Comparison of ENCODE assay signal across 8 mouse cellular contexts in genomic region chr14:27335331-27336207, GRCm38 (mm10).
DNase-seq lines count a peak whose midpoint lies in the region; ATAC-seq and TF ChIP-seq lines count a peak whose summit lies in the region.

No protein-coding gene starts in this region.

- peak overlapping the region; percentile 18; the same call in 1 of the 2 replicates for H3K27ac ChIP-seq in bone marrow, adult 2 months (ENCODE audit: control insufficient read depth, insufficient read depth, low read depth, low read length, poor library complexity)
- H3K27ac ChIP-seq in embryonic facial prominence, embryonic 13.5 days, result no peak overlapping the region
- peak overlapping the region; percentile 67 for H3K27ac ChIP-seq in heart, adult 2 months
- 0 out of 2 replicates have a peak overlapping the region, but pooled peaks have one; percentile 6 for H3K27ac ChIP-seq in kidney, adult 2 months (ENCODE audit: insufficient read depth, low read depth, low read length)
- H3K27ac ChIP-seq in limb, embryonic 10.5 days, result peak overlapping the region; percentile 73; the same call in 1 of the 2 replicates
- no peak overlapping the region for H3K27ac ChIP-seq in midbrain, embryonic 11.5 days (ENCODE audit: low read depth, low read length)

- TF ChIP-seq POLR2A in bone marrow, adult 2 months (IDR thresholded peaks at IDR 0.05; ENCODE audit: borderline replicate concordance, control insufficient read depth, low read depth, low read length), result peak; percentile 78
- TF ChIP-seq POLR2A in heart, adult 2 months (IDR thresholded peaks at IDR 0.05; ENCODE audit: insufficient read depth, low read depth, low read length), result peak; percentile 82
- peak; percentile 42 for TF ChIP-seq POLR2A in kidney, adult 2 months (IDR thresholded peaks at IDR 0.05; ENCODE audit: low read depth, low read length)

- TF ChIP-seq EP300 in heart, adult 2 months (IDR thresholded peaks at IDR 0.05; ENCODE audit: insufficient read depth, low read depth, low read length), result 0 out of 2 replicates have a peak, but pooled peaks have one; percentile 5

- peak; percentile 88 for ATAC-seq in embryonic facial prominence, embryonic 13.5 days (ENCODE audit: insufficient number of reproducible peaks, insufficient read depth, low FRiP score, low TSS enrichment, low read depth)
- peak; percentile 83 for ATAC-seq in midbrain, embryonic 11.5 days (ENCODE audit: low FRiP score)

- H3K4me3 ChIP-seq in bone marrow, adult 2 months (replicated peaks; ENCODE audit: control insufficient read depth, low read depth, low read length), result peak overlapping the region; percentile 68
- peak overlapping the region; percentile 61 for H3K4me3 ChIP-seq in embryonic facial prominence, embryonic 13.5 days
- H3K4me3 ChIP-seq in heart, adult 2 months, result peak overlapping the region; percentile 63
- peak overlapping the region; percentile 63 for H3K4me3 ChIP-seq in kidney, adult 2 months (ENCODE audit: insufficient read depth, low read depth, low read length)
- H3K4me3 ChIP-seq in limb, embryonic 10.5 days, result peak overlapping the region; percentile 64
- H3K4me3 ChIP-seq in midbrain, embryonic 11.5 days (ENCODE audit: low read depth, low read length), result peak overlapping the region; percentile 38

- no peak for TF ChIP-seq CTCF in bone marrow, adult 2 months (IDR thresholded peaks at IDR 0.05; ENCODE audit: control insufficient read depth, insufficient read depth, low read length)
- no peak for TF ChIP-seq CTCF in heart, adult 2 months (IDR thresholded peaks at IDR 0.05)
- no peak for TF ChIP-seq CTCF in kidney, adult 2 months (conservative IDR thresholded peaks at IDR 0.05; ENCODE audit: insufficient read depth, insufficient read length, low read depth, low read length)

- no peaks in the 10 kb centered on the region for H3K9me3 ChIP-seq in embryonic facial prominence, embryonic 13.5 days
- H3K9me3 ChIP-seq in limb, embryonic 10.5 days (replicated peaks), result no peaks in the 10 kb centered on the region
- no peaks in the 10 kb centered on the region for H3K9me3 ChIP-seq in midbrain, embryonic 11.5 days (ENCODE audit: control insufficient read depth, low read length)

- H3K9ac ChIP-seq in embryonic facial prominence, embryonic 13.5 days, result peak overlapping the region; percentile 74
- H3K9ac ChIP-seq in heart, adult 2 months (ENCODE audit: low read depth, low read length), result peak overlapping the region; percentile 74
- H3K9ac ChIP-seq in midbrain, embryonic 11.5 days (ENCODE audit: low read length), result peak overlapping the region; percentile 28

- peak; percentile 89 for DNase-seq in heart, adult 2 months
- DNase-seq in kidney, adult 2 months, result peak; percentile 95
- peak; percentile 86 for DNase-seq in limb, embryonic 10.5 days (ENCODE audit: low spot score)
- peak; percentile 94 for DNase-seq in midbrain, embryonic 11.5 days (ENCODE audit: low spot score, missing footprints)
- peak; percentile 75 for DNase-seq in right cerebral cortex, postnatal 4 days
- peak; percentile 72 to 86 for DNase-seq in urinary bladder, postnatal 4 days (ENCODE audit: low spot score in 2 of 2)

- peaks cover 30% of the 10 kb centered on the region for H3K27me3 ChIP-seq in embryonic facial prominence, embryonic 13.5 days
- no peaks in the 10 kb centered on the region for H3K27me3 ChIP-seq in heart, adult 2 months (ENCODE audit: control insufficient read depth, insufficient read depth, low read length)
- H3K27me3 ChIP-seq in kidney, adult 2 months (replicated peaks; ENCODE audit: control insufficient read depth, insufficient read depth, low read length), result no peaks in the 10 kb centered on the region
- peaks cover 45% of the 10 kb centered on the region for H3K27me3 ChIP-seq in limb, embryonic 10.5 days (ENCODE audit: low read depth, poor library complexity, severe bottlenecking)
- H3K27me3 ChIP-seq in midbrain, embryonic 11.5 days (ENCODE audit: control insufficient read depth, insufficient read depth, low read length), result peaks cover 24% of the 10 kb centered on the region

- peaks cover 4% of the 10 kb centered on the region; the same call in 1 of the 2 replicates for H3K79me2 ChIP-seq in heart, adult 2 months (replicated peaks; ENCODE audit: control insufficient read depth, insufficient read depth, low read length)

- 4% methylated on average over 37 of the region's 37 CpGs for WGBS in bone marrow, adult 2 months
- 2% methylated on average over 37 of the region's 37 CpGs for WGBS in embryonic facial prominence, embryonic 13.5 days
- 9% methylated on average over 37 of the region's 37 CpGs for WGBS in heart, adult 2 months
- WGBS in kidney, adult 2 months, result 9% methylated on average over 37 of the region's 37 CpGs
- 2% methylated on average over 37 of the region's 37 CpGs for WGBS in limb, embryonic 10.5 days
- 3% methylated on average over 37 of the region's 37 CpGs for WGBS in midbrain, embryonic 11.5 days

- intact Hi-C loops in heart, adult 2 months (cut with DNase I), result loop anchor here (1.0 to 5.0 kb wide), 3 partner anchors 77 to 148 kb away; no protein-coding TSS in a partner anchor

- H3K4me1 ChIP-seq in bone marrow, adult 2 months (ENCODE audit: control insufficient read depth, insufficient read depth, low read length), result peaks cover 3% of the 10 kb centered on the region; the same call in 1 of the 2 replicates
- H3K4me1 ChIP-seq in embryonic facial prominence, embryonic 13.5 days, result peaks cover 25% of the 10 kb centered on the region
- peaks cover 12% of the 10 kb centered on the region for H3K4me1 ChIP-seq in heart, adult 2 months (ENCODE audit: control insufficient read depth, insufficient read depth, low read length)
- peaks cover 20% of the 10 kb centered on the region for H3K4me1 ChIP-seq in kidney, adult 2 months (ENCODE audit: control insufficient read depth, insufficient read depth, low read length)
- H3K4me1 ChIP-seq in limb, embryonic 10.5 days, result peaks cover 27% of the 10 kb centered on the region
- peaks cover 3% of the 10 kb centered on the region for H3K4me1 ChIP-seq in midbrain, embryonic 11.5 days (ENCODE audit: control insufficient read depth, insufficient read depth, low read length)

- no peaks in the 10 kb centered on the region for H3K36me3 ChIP-seq in embryonic facial prominence, embryonic 13.5 days
- peaks cover 5% of the 10 kb centered on the region; the same call in 1 of the 2 replicates for H3K36me3 ChIP-seq in heart, adult 2 months (ENCODE audit: control insufficient read depth, insufficient read depth, low read length)
- H3K36me3 ChIP-seq in kidney, adult 2 months (ENCODE audit: control insufficient read depth, insufficient read depth, low read length), result no peaks in the 10 kb centered on the region; the same call in 1 of the 2 replicates
- H3K36me3 ChIP-seq in limb, embryonic 10.5 days, result no peaks in the 10 kb centered on the region
- H3K36me3 ChIP-seq in midbrain, embryonic 11.5 days (ENCODE audit: control insufficient read depth, insufficient read depth, low read length), result no peaks in the 10 kb centered on the region

- H3K4me2 ChIP-seq in embryonic facial prominence, embryonic 13.5 days, result peak overlapping the region; percentile 97
- peak overlapping the region; percentile 76 for H3K4me2 ChIP-seq in midbrain, embryonic 11.5 days

Comparison
In these comparisons a context has a peak if more than half of its experiments do, and no peak if none do; other contexts are left out.
1. H3K27ac ChIP-seq: peak in bone marrow, adult 2 months (single experiment), heart, adult 2 months (single experiment), kidney, adult 2 months (single experiment) and limb, embryonic 10.5 days (single experiment); none in embryonic facial prominence, embryonic 13.5 days (single experiment) and midbrain, embryonic 11.5 days (single experiment).
2. Peak in every context shown above with its lines, with median percentiles within 50 percentile points of each other: H3K4me3 ChIP-seq, POLR2A ChIP-seq, H3K9ac ChIP-seq and DNase-seq.